Mouse (Mus musculus): ENCODE results near the gene Saa1. TPM values are rescaled to one million over a fixed set of nuclear protein-coding genes. Genes with fewer than 3 reads are reported as not detected.
"Not testable (repeated sequence)": the region's sequence is repeated elsewhere in the genome, so short reads cannot be mapped to it uniquely, and the experiment has no call there.

Saa1 gene
- polyA plus RNA-seq (2015; fragmentation: Nextera tagmentation; extraction: Ambion mirVana): 0.65 and 0.69 TPM in 2 replicates

DNA sequence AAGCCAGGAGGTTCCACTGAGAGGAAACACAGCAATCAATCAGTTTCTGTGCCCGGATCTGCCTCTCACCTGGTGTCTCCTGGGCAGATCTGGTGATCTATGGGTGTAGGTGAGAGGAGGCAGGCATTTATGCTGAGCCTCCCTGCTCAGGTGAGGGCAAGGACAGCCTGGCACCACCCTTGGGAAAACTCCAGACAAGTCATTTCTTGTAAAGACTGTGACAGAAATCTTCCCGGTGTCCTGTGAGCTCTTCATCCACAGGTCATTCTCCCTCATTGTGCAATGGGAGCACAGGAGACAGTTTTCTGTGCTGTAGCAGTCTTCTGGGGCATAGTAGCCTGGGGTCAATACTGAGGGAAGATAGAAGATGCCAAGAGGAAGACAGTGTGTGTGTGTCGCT, at the start of gene Saa1:
TSS of gene Saa1 (minus strand) at position 101 of the 400 bp plus-strand sequence.
- H3K4me2 ChIP-seq (replicated peaks; ENCODE audit: low read depth, low read length); H3K4me3 ChIP-seq (ENCODE audit: low read depth, low read length); H3K36me3 ChIP-seq (ENCODE audit: insufficient read depth, low read length); H3K9ac ChIP-seq (replicated peaks; ENCODE audit: low read depth); H3K4me1 ChIP-seq (ENCODE audit: insufficient read depth, low read depth, low read length); DNase-seq (ENCODE audit: low spot score); ATAC-seq; H3K9me3 ChIP-seq (ENCODE audit: low read length); H3K27me3 ChIP-seq (replicated peaks; ENCODE audit: insufficient read depth, low read length); H3K27ac ChIP-seq (ENCODE audit: low read length): not testable (repeated sequence)
- WGBS: 56% methylated on average over 2 of the region's 3 CpGs

DNA sequence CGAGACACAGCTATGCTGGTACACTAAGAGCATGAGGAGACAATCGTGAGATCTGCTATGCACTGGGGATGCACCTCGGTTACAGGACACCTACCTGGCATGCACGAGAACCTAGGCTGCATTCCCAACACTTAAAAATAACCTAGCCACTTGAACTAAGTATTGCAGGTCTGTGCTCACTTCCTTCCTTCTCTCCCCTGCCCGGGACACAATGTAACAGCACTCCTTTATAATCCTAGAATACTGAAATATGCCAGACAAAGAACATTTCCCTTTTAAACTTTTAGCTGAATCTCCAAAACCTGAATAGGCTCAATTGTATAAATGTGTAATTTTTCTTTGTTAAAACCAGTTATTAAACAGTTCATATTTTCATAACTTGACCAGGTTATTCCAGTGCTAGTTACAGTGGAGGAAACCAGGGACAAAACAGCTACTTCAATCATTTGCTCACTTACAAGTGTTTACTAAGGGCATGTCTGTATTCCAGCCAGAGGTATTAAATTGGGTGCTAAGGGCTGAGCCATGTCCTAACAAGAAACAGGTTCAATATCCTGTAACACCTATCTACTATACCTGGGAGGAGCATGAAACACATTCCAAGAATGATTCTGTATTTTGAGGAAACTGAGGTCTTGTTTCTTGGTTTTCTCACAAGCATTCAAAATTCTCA, 46.5 kb upstream of the Saa1 start:
- ATAC-seq: peak; percentile 86
- Histone ChIP-seq H3K27me3 (replicated peaks; ENCODE audit: insufficient read depth, low read length) (no peaks in the 10 kb centered on the region), H3K4me1 (ENCODE audit: insufficient read depth, low read depth, low read length) (no peaks in the 10 kb centered on the region), H3K27ac (ENCODE audit: low read length) (peak overlapping the region; percentile 68; the same call in 1 of the 2 replicates), H3K9ac (replicated peaks; ENCODE audit: low read depth) (no peak overlapping the region), H3K36me3 (ENCODE audit: insufficient read depth, low read length) (peaks cover 16% of the 10 kb centered on the region; the same call in 1 of the 2 replicates), H3K9me3 (ENCODE audit: low read length) (no peaks in the 10 kb centered on the region), H3K4me3 (ENCODE audit: low read depth, low read length) (no peak overlapping the region), H3K4me2 (replicated peaks; ENCODE audit: low read depth, low read length) (no peak overlapping the region)
- peak; percentile 62 for DNase-seq (ENCODE audit: low spot score)
- WGBS: 57% methylated on average over 5 of the region's 5 CpGs
- TF ChIP-seq EP300 (IDR thresholded peaks at IDR 0.05): peak; percentile 67
- TF ChIP-seq CTCF (IDR thresholded peaks at IDR 0.05): no peak

DNA sequence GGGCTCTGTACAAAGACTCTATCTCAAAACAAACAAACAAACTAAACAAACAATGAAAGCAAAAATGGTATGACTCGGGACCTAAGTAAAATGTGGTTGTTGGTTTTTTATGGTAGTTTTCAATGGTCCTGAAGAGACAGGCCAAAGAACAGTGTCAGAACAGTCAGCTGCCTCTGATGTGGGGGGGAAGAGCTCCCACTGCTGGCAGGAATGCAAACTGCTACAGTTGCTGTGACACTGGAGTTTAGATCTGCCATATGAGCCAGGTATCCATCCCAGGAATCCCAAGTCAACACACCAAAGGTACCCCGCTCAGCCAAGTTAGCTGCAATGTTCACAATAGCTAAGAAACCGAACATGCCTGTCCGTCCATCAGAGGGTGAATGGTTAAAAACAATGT, 27.9 kb upstream of the Saa1 start:
- ATAC-seq: no peak
- Histone ChIP-seq H3K36me3 (ENCODE audit: insufficient read depth, low read length) (peaks cover 35% of the 10 kb centered on the region), H3K4me3 (ENCODE audit: low read depth, low read length) (no peak overlapping the region), H3K4me1 (ENCODE audit: insufficient read depth, low read depth, low read length) (no peaks in the 10 kb centered on the region), H3K9me3 (ENCODE audit: low read length) (no peaks in the 10 kb centered on the region), H3K27me3 (replicated peaks; ENCODE audit: insufficient read depth, low read length) (no peaks in the 10 kb centered on the region), H3K9ac (replicated peaks; ENCODE audit: low read depth) (no peak overlapping the region), H3K4me2 (replicated peaks; ENCODE audit: low read depth, low read length) (no peak overlapping the region), H3K27ac (ENCODE audit: low read length) (no peak overlapping the region)
- WGBS: 53% methylated on average over 4 of the region's 4 CpGs
- DNase-seq (ENCODE audit: low spot score): peak; percentile 72
- TF ChIP-seq CTCF (IDR thresholded peaks at IDR 0.05) (peak; percentile 99), EP300 (IDR thresholded peaks at IDR 0.05) (no peak)

DNA sequence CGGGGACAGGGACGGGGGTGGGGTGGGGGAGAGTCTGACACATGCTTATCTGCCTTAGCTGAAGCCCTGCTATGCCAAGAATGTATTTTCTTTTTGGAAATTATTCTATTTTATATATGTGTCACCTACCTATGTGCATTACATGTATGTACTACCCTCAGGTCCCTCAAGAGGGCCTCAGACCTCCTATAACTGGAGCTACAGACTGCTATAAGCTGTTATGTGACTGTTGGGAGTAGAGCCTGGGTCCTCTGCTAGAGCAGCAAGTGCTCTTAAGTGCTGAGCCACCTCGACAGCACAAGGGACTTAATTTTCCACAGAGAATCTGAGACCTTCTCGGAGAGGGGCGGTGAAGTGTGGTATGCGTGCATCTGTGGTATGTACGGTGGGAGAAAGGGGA, 25.7 kb upstream of the Saa1 start:
- no peak overlapping the region for H3K27ac ChIP-seq (ENCODE audit: low read length)
- no peaks in the 10 kb centered on the region for H3K4me1 ChIP-seq (ENCODE audit: insufficient read depth, low read depth, low read length)
- no peaks in the 10 kb centered on the region for H3K27me3 ChIP-seq (replicated peaks; ENCODE audit: insufficient read depth, low read length)
- H3K4me2 ChIP-seq (replicated peaks; ENCODE audit: low read depth, low read length): no peak overlapping the region
- H3K9me3 ChIP-seq (ENCODE audit: low read length): no peaks in the 10 kb centered on the region
- WGBS: 82% methylated on average over 7 of the region's 7 CpGs
- DNase-seq (ENCODE audit: low spot score): no peak
- ATAC-seq: no peak
- H3K4me3 ChIP-seq (ENCODE audit: low read depth, low read length): no peak overlapping the region
- H3K9ac ChIP-seq (replicated peaks; ENCODE audit: low read depth): no peak overlapping the region
- peaks cover 25% of the 10 kb centered on the region for H3K36me3 ChIP-seq (ENCODE audit: insufficient read depth, low read length)
- TF ChIP-seq CTCF (IDR thresholded peaks at IDR 0.05) (no peak; the same call in 1 of the 2 replicates), EP300 (IDR thresholded peaks at IDR 0.05) (no peak)

DNA sequence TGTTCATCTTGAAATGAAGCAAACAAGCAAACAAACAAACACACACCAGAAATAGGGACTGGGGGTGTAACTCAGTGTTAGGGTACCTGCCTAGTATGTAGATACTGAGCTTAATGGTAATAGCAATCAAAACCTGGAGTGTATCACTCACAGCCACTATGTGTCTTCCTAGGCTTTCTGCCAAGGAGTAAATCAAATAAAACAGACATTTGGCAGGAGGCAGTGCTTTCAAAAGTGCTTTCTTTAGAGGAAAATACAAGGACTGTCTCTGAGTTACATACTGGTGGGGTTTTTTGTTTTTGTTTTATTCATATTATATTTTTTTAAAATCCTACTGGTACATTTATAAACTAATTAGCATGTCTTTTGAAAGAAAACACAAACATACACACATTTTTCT, 24.6 kb upstream of the Saa1 start:
- H3K27me3 ChIP-seq (replicated peaks; ENCODE audit: insufficient read depth, low read length): no peaks in the 10 kb centered on the region
- TF ChIP-seq EP300 (IDR thresholded peaks at IDR 0.05) (peak; percentile 33; the same call in 1 of the 2 replicates), CTCF (IDR thresholded peaks at IDR 0.05) (no peak)
- ATAC-seq (peak; percentile 33; the same call in 1 of the 2 replicates), DNase-seq (ENCODE audit: low spot score) (peak; percentile 74)
- H3K4me1 ChIP-seq (ENCODE audit: insufficient read depth, low read depth, low read length): no peaks in the 10 kb centered on the region
- no peak overlapping the region for H3K27ac ChIP-seq (ENCODE audit: low read length)
- peaks cover 32% of the 10 kb centered on the region for H3K36me3 ChIP-seq (ENCODE audit: insufficient read depth, low read length)
- H3K4me3 ChIP-seq (ENCODE audit: low read depth, low read length): no peak overlapping the region
- no peak overlapping the region for H3K9ac ChIP-seq (replicated peaks; ENCODE audit: low read depth)
- H3K4me2 ChIP-seq (replicated peaks; ENCODE audit: low read depth, low read length): no peak overlapping the region
- no peaks in the 10 kb centered on the region for H3K9me3 ChIP-seq (ENCODE audit: low read length)

DNA sequence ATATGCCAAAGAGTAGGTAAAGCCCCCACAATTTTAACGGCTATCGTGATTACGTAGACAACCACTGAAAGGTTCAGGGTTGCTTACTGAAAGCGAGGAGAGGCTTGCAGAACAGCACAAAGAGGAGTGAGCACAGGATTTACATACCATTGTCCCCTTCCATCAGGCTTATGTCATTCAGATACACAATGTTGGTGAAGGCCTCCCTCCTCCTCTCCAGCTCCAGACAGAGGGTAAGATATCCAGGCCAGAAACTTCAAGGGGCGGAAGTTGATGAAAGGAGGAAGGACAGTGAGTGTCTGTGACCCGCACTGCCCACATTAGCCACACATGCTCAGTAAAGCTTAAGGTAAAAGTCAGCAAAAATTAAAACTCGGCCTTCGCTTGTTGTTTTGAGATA, 21.9 kb upstream of the Saa1 start:
- DNase-seq (ENCODE audit: low spot score): no peak
- ATAC-seq: no peak
- Histone ChIP-seq H3K9me3 (ENCODE audit: low read length) (no peaks in the 10 kb centered on the region), H3K36me3 (ENCODE audit: insufficient read depth, low read length) (peaks cover 34% of the 10 kb centered on the region), H3K27me3 (replicated peaks; ENCODE audit: insufficient read depth, low read length) (no peaks in the 10 kb centered on the region), H3K27ac (ENCODE audit: low read length) (no peak overlapping the region), H3K4me1 (ENCODE audit: insufficient read depth, low read depth, low read length) (no peaks in the 10 kb centered on the region), H3K4me2 (replicated peaks; ENCODE audit: low read depth, low read length) (no peak overlapping the region), H3K4me3 (ENCODE audit: low read depth, low read length) (no peak overlapping the region), H3K9ac (replicated peaks; ENCODE audit: low read depth) (no peak overlapping the region)
- TF ChIP-seq EP300 (IDR thresholded peaks at IDR 0.05) (no peak), CTCF (IDR thresholded peaks at IDR 0.05) (no peak)
- 92% methylated on average over 8 of the region's 8 CpGs for WGBS

Data from lung, postnatal 0 days (tissue).